ENCODE assay signal across 29 mouse cellular contexts in genomic region chr1:151978751-151979150, GRCm38 (mm10).
A peak's percentile ranks its signal among the peaks of the same experiment; 100 is the strongest.
DNase-seq lines count a peak whose midpoint lies in the region; ATAC-seq lines count a peak whose summit lies in the region.
"Had no signal": no experiment of that assay in that cellular context is flagged by ENCODE, and none has a peak within 500 bp of the region (broad histone marks: within the 10 kb centered on the region; RNA-seq: fewer than 3 reads in every experiment).

No protein-coding gene starts in this region.

- H3K27ac ChIP-seq in hindbrain, embryonic 13.5 days, result peak overlapping the region; percentile 35; the same call in 1 of the 2 replicates
- H3K27ac ChIP-seq in hindbrain, embryonic 16.5 days (ENCODE audit: low read depth, low read length), result no peak overlapping the region
- 0 out of 2 replicates have a peak overlapping the region, but pooled peaks have one; percentile 39 for H3K27ac ChIP-seq in hindbrain, embryonic 14.5 days
- no peak overlapping the region for H3K27ac ChIP-seq in kidney, embryonic 16.5 days (ENCODE audit: low read length)
- H3K27ac ChIP-seq: forebrain, embryonic 12.5 days; heart, embryonic 10.5 days; heart, embryonic 15.5 days; liver, embryonic 12.5 days; neural tube, embryonic 12.5 days had no signal

- H3K9ac ChIP-seq in hindbrain, embryonic 13.5 days, result no peak overlapping the region
- no peak overlapping the region for H3K9ac ChIP-seq in hindbrain, embryonic 16.5 days (ENCODE audit: low read depth, low read length)
- H3K9ac ChIP-seq in hindbrain, embryonic 14.5 days, result no peak overlapping the region
- no peak overlapping the region for H3K9ac ChIP-seq in kidney, embryonic 16.5 days (replicated peaks; ENCODE audit: low read length)
- H3K9ac ChIP-seq: forebrain, embryonic 12.5 days; heart, embryonic 15.5 days; liver, embryonic 12.5 days; liver, postnatal 0 days; midbrain, embryonic 15.5 days; neural tube, embryonic 12.5 days had no signal

- H3K4me2 ChIP-seq in hindbrain, embryonic 13.5 days, result no peak overlapping the region
- H3K4me2 ChIP-seq in hindbrain, embryonic 16.5 days (ENCODE audit: low read length), result no peak overlapping the region
- H3K4me2 ChIP-seq in hindbrain, embryonic 14.5 days (replicated peaks), result no peak overlapping the region
- no peak overlapping the region for H3K4me2 ChIP-seq in kidney, embryonic 16.5 days (replicated peaks; ENCODE audit: low read depth, low read length)
- H3K4me2 ChIP-seq: forebrain, embryonic 12.5 days; heart, embryonic 15.5 days; liver, embryonic 12.5 days; midbrain, embryonic 15.5 days; neural tube, embryonic 12.5 days had no signal

- no peak overlapping the region for H3K4me3 ChIP-seq in hindbrain, embryonic 13.5 days
- no peak overlapping the region for H3K4me3 ChIP-seq in hindbrain, embryonic 16.5 days (ENCODE audit: low read length)
- no peak overlapping the region for H3K4me3 ChIP-seq in hindbrain, embryonic 14.5 days (replicated peaks; ENCODE audit: low read length)
- no peak overlapping the region for H3K4me3 ChIP-seq in kidney, embryonic 16.5 days (ENCODE audit: low read length)
- H3K4me3 ChIP-seq: erythroblast, embryonic 14.5 days; forebrain, embryonic 12.5 days; heart, embryonic 10.5 days; heart, embryonic 15.5 days; liver, embryonic 12.5 days; midbrain, embryonic 15.5 days; myocyte; neural tube, embryonic 12.5 days had no signal

- no peaks in the 10 kb centered on the region for H3K9me3 ChIP-seq in hindbrain, embryonic 13.5 days
- no peaks in the 10 kb centered on the region for H3K9me3 ChIP-seq in hindbrain, embryonic 16.5 days (ENCODE audit: control insufficient read depth, low read length)
- no peaks in the 10 kb centered on the region for H3K9me3 ChIP-seq in hindbrain, embryonic 14.5 days (ENCODE audit: control insufficient read depth, low read length)
- H3K9me3 ChIP-seq in kidney, embryonic 16.5 days (ENCODE audit: low read length), result no peaks in the 10 kb centered on the region
- H3K9me3 ChIP-seq: forebrain, embryonic 12.5 days; heart, embryonic 10.5 days; heart, embryonic 15.5 days; liver, embryonic 12.5 days; midbrain, embryonic 15.5 days; neural tube, embryonic 12.5 days had no signal

- DNase-seq in gastrocnemius, adult 18-20 months (ENCODE audit: low spot score), result peak; percentile 85
- no peak for DNase-seq in gastrocnemius, postnatal 10 days
- DNase-seq in ZHBTc4 (ENCODE audit: low read depth, low spot score), result peak; percentile 33
- DNase-seq in hindbrain, embryonic 14.5 days (ENCODE audit: low spot score), result no peak
- DNase-seq in lung, postnatal 14 days, result no peak
- DNase-seq: adrenal gland, postnatal 10 days; cerebellum, adult 11 months; cerebellum, postnatal 14 days; kidney, adult 8-10 months; kidney, postnatal 10 days; layer of hippocampus, postnatal 36 days; left cerebral cortex, postnatal 4 days; liver, postnatal 0 days; lung, postnatal 4 days; right cerebral cortex, postnatal 4 days; thymus, adult 2 months; thymus, postnatal 4 days had no signal

- peaks cover 52% of the 10 kb centered on the region for H3K4me1 ChIP-seq in hindbrain, embryonic 13.5 days (replicated peaks)
- H3K4me1 ChIP-seq in hindbrain, embryonic 16.5 days (ENCODE audit: control insufficient read depth, insufficient read depth, low read depth, low read length), result peaks cover 9% of the 10 kb centered on the region
- H3K4me1 ChIP-seq in hindbrain, embryonic 14.5 days (replicated peaks; ENCODE audit: control insufficient read depth, insufficient read depth, low read length), result peaks cover 46% of the 10 kb centered on the region
- H3K4me1 ChIP-seq in kidney, embryonic 16.5 days (ENCODE audit: insufficient read depth, low read length), result peaks cover 15% of the 10 kb centered on the region; the same call in 1 of the 2 replicates
- H3K4me1 ChIP-seq: liver, embryonic 12.5 days had no signal

- no peaks in the 10 kb centered on the region for H3K36me3 ChIP-seq in hindbrain, embryonic 13.5 days
- no peaks in the 10 kb centered on the region for H3K36me3 ChIP-seq in hindbrain, embryonic 16.5 days (ENCODE audit: control insufficient read depth, insufficient read depth, low read length)
- H3K36me3 ChIP-seq in hindbrain, embryonic 14.5 days (replicated peaks; ENCODE audit: control insufficient read depth, insufficient read depth), result no peaks in the 10 kb centered on the region
- H3K36me3 ChIP-seq in kidney, embryonic 16.5 days (ENCODE audit: insufficient read depth, low read length), result no peaks in the 10 kb centered on the region
- H3K36me3 ChIP-seq: forebrain, embryonic 12.5 days; heart, embryonic 10.5 days; heart, embryonic 15.5 days; liver, embryonic 12.5 days; midbrain, embryonic 15.5 days; neural tube, embryonic 12.5 days had no signal

- no peaks in the 10 kb centered on the region for H3K27me3 ChIP-seq in hindbrain, embryonic 13.5 days
- no peaks in the 10 kb centered on the region for H3K27me3 ChIP-seq in hindbrain, embryonic 16.5 days (replicated peaks; ENCODE audit: control insufficient read depth, insufficient read depth, low read length)
- no peaks in the 10 kb centered on the region for H3K27me3 ChIP-seq in hindbrain, embryonic 14.5 days (ENCODE audit: control insufficient read depth, insufficient read depth, low read length)
- no peaks in the 10 kb centered on the region for H3K27me3 ChIP-seq in kidney, embryonic 16.5 days (ENCODE audit: insufficient read depth, low read length)
- H3K27me3 ChIP-seq: forebrain, embryonic 12.5 days; heart, embryonic 15.5 days; liver, embryonic 12.5 days; midbrain, embryonic 15.5 days; neural tube, embryonic 12.5 days had no signal

- 85% methylated on average over 15 of the region's 15 CpGs for WGBS in hindbrain, embryonic 13.5 days
- WGBS in hindbrain, embryonic 16.5 days, result 84% methylated on average over 15 of the region's 15 CpGs
- 82% methylated on average over 15 of the region's 15 CpGs for WGBS in hindbrain, embryonic 14.5 days
- 89% methylated on average over 15 of the region's 15 CpGs for WGBS in kidney, embryonic 16.5 days

- ATAC-seq in hindbrain, embryonic 13.5 days (ENCODE audit: low FRiP score), result no peak
- no peak for ATAC-seq in hindbrain, embryonic 16.5 days
- no peak for ATAC-seq in hindbrain, embryonic 14.5 days (ENCODE audit: low FRiP score)
- ATAC-seq in kidney, embryonic 16.5 days (ENCODE audit: low FRiP score, low TSS enrichment), result no peak
- ATAC-seq: intestine, embryonic 16.5 days; liver, embryonic 12.5 days; liver, postnatal 0 days; midbrain, embryonic 15.5 days had no signal

Comparison
In these comparisons a context has a peak if more than half of its experiments do, and no peak if none do; other contexts are left out.
1. DNase-seq: peak in gastrocnemius, adult 18-20 months (single experiment) and ZHBTc4 (single experiment); none in gastrocnemius, postnatal 10 days (single experiment), hindbrain, embryonic 14.5 days (single experiment) and lung, postnatal 14 days (single experiment).
2. H3K27ac ChIP-seq: peak in hindbrain, embryonic 13.5 days (single experiment) and hindbrain, embryonic 14.5 days (single experiment); none in hindbrain, embryonic 16.5 days (single experiment) and kidney, embryonic 16.5 days (single experiment).